Mouse (Mus musculus) neural tube, embryonic 14.5 days (tissue): ENCODE data around the gene Maml3. TPM values are rescaled to one million over a fixed set of nuclear protein-coding genes. Genes with fewer than 3 reads are reported as not detected.

ENCODE experiments used
- ATAC-seq: fragments of 200-750 bp; cut with Nextera tagmentation; 2 replicates; pipeline ENCODE4 v1.8.0; 2017; ENCODE audit warnings: low read depth, mild to moderate bottlenecking, moderate TSS enrichment, moderate library complexity
- H3K27ac ChIP-seq: fragments of 300-500 bp; sonication (generic); 2 replicates; pipeline ENCODE4 v1.5.1; 2014; ENCODE audit warnings: low read depth, mild to moderate bottlenecking, control low read depth, low read length, moderate library complexity, mixed read lengths
- H3K27me3 ChIP-seq: fragments of 300-500 bp; sonication (generic); 2 replicates; pipeline ENCODE4 v1.6.1; 2014; ENCODE audit warnings: low read length; ENCODE audit not compliant: control insufficient read depth, insufficient read depth
- H3K36me3 ChIP-seq: fragments of 300-500 bp; sonication (generic); 2 replicates; pipeline ENCODE4 v1.6.1; 2014; ENCODE audit warnings: low read length, mixed read lengths; ENCODE audit not compliant: control insufficient read depth, insufficient read depth
- H3K4me1 ChIP-seq: fragments of 300-500 bp; sonication (generic); 2 replicates; pipeline ENCODE4 v1.6.1; 2014; ENCODE audit warnings: low read length; ENCODE audit not compliant: control insufficient read depth, insufficient read depth
- H3K4me2 ChIP-seq: fragments of 300-500 bp; sonication (generic); 2 replicates; pipeline ENCODE4 v1.6.1; 2014; ENCODE audit warnings: mild to moderate bottlenecking, low read depth, low read length, control low read depth
- H3K4me3 ChIP-seq: fragments of 300-500 bp; sonication (generic); 2 replicates; pipeline ENCODE4 v1.5.1; 2014; ENCODE audit warnings: low read depth, low read length, control low read depth, mixed read lengths
- H3K9ac ChIP-seq: fragments of 300-500 bp; sonication (generic); replicated peaks from 2 replicates; pipeline ENCODE4 v1.6.1; 2014; ENCODE audit warnings: low read depth, mild to moderate bottlenecking, control low read depth, low read length, mixed read lengths
- H3K9me3 ChIP-seq: fragments of 300-500 bp; sonication (generic); 2 replicates; pipeline ENCODE4 v1.6.1; 2016; ENCODE audit warnings: low read length; ENCODE audit not compliant: control insufficient read depth
- WGBS: fragments of 180-500 bp; shearing (Covaris S2); extraction: QIAGEN DNeasy Blood & Tissue Kit; methylation state at CpG from one replicate; pipeline ENCODE4 v1.1.7; 2014; 5-methylcytosine and 5-hydroxymethylcytosine counted together
- polyA plus RNA-seq: library from polyadenylated mRNA; unstranded; fragments of >200 nt; fragmentation: Nextera tagmentation; extraction: Ambion mirVana; gene quantifications from 2 replicates; pipeline ENCODE4 v1.2.1, GENCODE M21; 2014

The Maml3 gene
- polyA plus RNA-seq, 1 experiment from 2014 or later = 8.2 TPM

GRCm38 (mm10) chr3:51796219-51796828, 308.6 kb downstream of the Maml3 start:
- H3K4me3 ChIP-seq = no peak overlapping the region
- no peaks in the 10 kb centered on the region for H3K9me3 ChIP-seq
- peak overlapping the region; percentile 22; the same call in 1 of the 2 replicates for H3K9ac ChIP-seq
- H3K4me2 ChIP-seq = peak overlapping the region; percentile 31
- ATAC-seq = peak; percentile 55; the same call in 1 of the 2 replicates
- peaks cover 32% of the 10 kb centered on the region for H3K4me1 ChIP-seq
- no peaks in the 10 kb centered on the region for H3K27me3 ChIP-seq
- peak overlapping the region; percentile 1; the same call in 1 of the 2 replicates for H3K27ac ChIP-seq
- WGBS = 48% methylated on average over 12 of the region's 12 CpGs
- H3K36me3 ChIP-seq = no peaks in the 10 kb centered on the region

DNA sequence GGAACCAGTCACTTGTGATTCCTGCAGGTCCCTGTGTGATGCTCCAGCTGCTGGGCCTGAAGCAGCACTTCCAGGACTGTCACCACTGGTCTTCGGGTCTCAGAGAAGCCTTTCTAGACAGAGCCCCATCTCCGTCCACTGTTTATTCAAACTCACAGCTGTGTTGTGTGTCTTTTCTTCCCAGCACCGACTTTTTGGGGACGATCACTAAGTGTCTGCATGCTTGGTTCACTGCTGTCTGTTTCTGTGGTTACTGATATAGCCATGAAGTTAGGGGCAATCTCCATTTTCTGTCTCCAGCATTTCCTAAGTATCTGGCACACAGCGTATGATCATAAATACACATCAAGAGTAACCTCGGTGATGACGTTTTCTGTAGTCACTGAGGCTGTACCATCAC, 313.3 kb downstream of the Maml3 start:
- peaks cover 33% of the 10 kb centered on the region for H3K4me1 ChIP-seq
- WGBS = 29% methylated on average over 7 of the region's 7 CpGs
- no peak overlapping the region for H3K4me2 ChIP-seq
- no peak overlapping the region for H3K9ac ChIP-seq
- ATAC-seq = no peak
- H3K36me3 ChIP-seq = no peaks in the 10 kb centered on the region
- no peaks in the 10 kb centered on the region for H3K27me3 ChIP-seq
- H3K4me3 ChIP-seq = no peak overlapping the region
- peak overlapping the region; percentile 25; the same call in 1 of the 2 replicates for H3K27ac ChIP-seq
- H3K9me3 ChIP-seq = no peaks in the 10 kb centered on the region

DNA sequence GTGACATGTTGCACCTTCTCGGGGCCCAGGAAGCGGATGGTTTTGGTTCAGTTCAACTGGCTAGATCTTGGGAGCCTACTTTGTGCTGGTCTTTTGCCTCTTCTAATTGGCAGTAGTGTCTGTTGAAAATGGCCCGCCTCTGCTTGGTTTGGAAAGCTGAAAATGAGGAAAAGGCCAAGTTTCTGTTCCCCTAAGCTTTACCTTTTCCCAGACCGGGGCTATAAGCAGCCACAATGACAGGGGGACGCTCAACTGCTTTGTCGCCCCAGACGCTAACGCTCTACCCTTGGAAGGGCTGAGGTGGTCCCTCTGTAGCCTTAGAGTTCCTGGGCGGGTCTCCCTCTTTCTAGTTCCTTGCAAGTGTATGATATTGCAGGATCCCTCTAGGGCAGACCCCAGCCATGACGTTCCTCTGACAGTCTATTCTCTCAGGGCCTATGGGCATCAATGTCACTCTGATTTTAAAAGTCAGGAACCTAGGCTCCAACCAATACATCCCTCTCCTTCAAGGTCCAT, 315.4 kb downstream of the Maml3 start:
- H3K9ac ChIP-seq = peak overlapping the region; percentile 53; the same call in 1 of the 2 replicates
- 0 out of 2 replicates have a peak, but pooled peaks have one; percentile 15 for ATAC-seq

GRCm38 (mm10) chr3:51788591-51789339, 316.1 kb downstream of the Maml3 start:
- ATAC-seq = peak; percentile 82
- H3K9ac ChIP-seq = peak overlapping the region; percentile 53
- H3K27ac ChIP-seq = peak overlapping the region; percentile 94
- peaks cover 20% of the 10 kb centered on the region for H3K4me1 ChIP-seq
- H3K9me3 ChIP-seq = no peaks in the 10 kb centered on the region
- no peaks in the 10 kb centered on the region for H3K36me3 ChIP-seq
- no peaks in the 10 kb centered on the region for H3K27me3 ChIP-seq
- peak overlapping the region; percentile 22 for H3K4me3 ChIP-seq
- peak overlapping the region; percentile 45 for H3K4me2 ChIP-seq
- WGBS = under 1% methylated on average over 17 of the region's 17 CpGs

More for the DNA sequence above, 315.4 kb downstream of the Maml3 start:
- Histone ChIP-seq H3K9me3 (no peaks in the 10 kb centered on the region), H3K4me1 (peaks cover 20% of the 10 kb centered on the region), H3K4me3 (no peak overlapping the region), H3K27me3 (no peaks in the 10 kb centered on the region), H3K36me3 (no peaks in the 10 kb centered on the region), H3K27ac (peak overlapping the region; percentile 94), H3K4me2 (peak overlapping the region; percentile 45)
- 17% methylated on average over 10 of the region's 10 CpGs for WGBS

- no peak for ATAC-seq
- no peak overlapping the region for H3K27ac ChIP-seq
- H3K4me3 ChIP-seq = no peak overlapping the region
- peaks cover 20% of the 10 kb centered on the region for H3K4me1 ChIP-seq
- no peaks in the 10 kb centered on the region for H3K27me3 ChIP-seq
- H3K4me2 ChIP-seq = no peak overlapping the region
- 95% methylated on average over 2 of the region's 2 CpGs for WGBS
- no peak overlapping the region for H3K9ac ChIP-seq
- H3K9me3 ChIP-seq = no peaks in the 10 kb centered on the region
- H3K36me3 ChIP-seq = no peaks in the 10 kb centered on the region
Observed at GRCm38 (mm10) chr3:51787945-51788344, 316.9 kb downstream of the Maml3 start.

DNA sequence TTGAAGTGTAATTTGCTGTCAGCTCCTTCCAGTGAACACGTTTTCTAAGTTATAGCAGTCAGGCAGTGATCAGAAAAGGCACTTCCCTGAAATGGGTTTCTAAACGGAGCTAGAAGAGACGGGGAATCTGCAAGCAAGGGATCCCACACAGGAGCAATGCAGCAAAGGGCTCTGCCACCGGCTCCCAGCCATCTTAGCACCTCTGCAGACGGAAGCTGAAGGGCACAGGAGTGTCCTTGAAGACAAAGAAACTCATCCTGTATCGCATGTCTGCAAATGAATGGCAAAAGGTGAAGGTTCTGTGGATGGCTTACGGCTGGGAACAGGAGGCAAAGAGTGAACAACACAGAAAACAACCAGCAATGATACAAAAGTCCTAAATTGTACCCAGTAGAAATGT, 319.1 kb downstream of the Maml3 start:
- Histone ChIP-seq H3K27me3 (no peaks in the 10 kb centered on the region), H3K4me3 (no peak overlapping the region), H3K4me1 (peaks cover 26% of the 10 kb centered on the region), H3K9ac (no peak overlapping the region), H3K36me3 (no peaks in the 10 kb centered on the region), H3K27ac (peak overlapping the region; percentile 60), H3K4me2 (no peak overlapping the region), H3K9me3 (no peaks in the 10 kb centered on the region)
- WGBS = 73% methylated on average over 7 of the region's 7 CpGs
- no peak for ATAC-seq

DNA sequence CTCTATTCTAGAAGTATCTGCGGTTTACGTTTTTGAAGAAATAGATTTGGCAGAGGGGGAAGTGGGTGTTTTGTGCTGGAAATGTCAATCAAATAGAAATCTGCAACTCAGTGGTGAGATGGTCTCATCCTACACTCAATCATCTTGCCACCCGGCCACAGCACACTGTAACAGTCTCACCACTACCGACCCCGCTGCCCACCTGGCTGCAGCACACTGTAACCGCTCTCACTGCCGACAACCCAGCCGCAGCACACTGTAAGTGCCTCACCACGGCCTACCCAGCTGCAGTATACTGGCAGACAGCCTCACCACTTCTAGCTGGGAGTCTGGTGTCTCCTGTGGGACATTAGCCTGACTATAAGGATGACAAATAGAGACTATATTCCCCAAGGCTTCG, 322.7 kb downstream of the Maml3 start:
- 57% methylated on average over 10 of the region's 10 CpGs for WGBS
- peak overlapping the region; percentile 69 for H3K27ac ChIP-seq

DNA sequence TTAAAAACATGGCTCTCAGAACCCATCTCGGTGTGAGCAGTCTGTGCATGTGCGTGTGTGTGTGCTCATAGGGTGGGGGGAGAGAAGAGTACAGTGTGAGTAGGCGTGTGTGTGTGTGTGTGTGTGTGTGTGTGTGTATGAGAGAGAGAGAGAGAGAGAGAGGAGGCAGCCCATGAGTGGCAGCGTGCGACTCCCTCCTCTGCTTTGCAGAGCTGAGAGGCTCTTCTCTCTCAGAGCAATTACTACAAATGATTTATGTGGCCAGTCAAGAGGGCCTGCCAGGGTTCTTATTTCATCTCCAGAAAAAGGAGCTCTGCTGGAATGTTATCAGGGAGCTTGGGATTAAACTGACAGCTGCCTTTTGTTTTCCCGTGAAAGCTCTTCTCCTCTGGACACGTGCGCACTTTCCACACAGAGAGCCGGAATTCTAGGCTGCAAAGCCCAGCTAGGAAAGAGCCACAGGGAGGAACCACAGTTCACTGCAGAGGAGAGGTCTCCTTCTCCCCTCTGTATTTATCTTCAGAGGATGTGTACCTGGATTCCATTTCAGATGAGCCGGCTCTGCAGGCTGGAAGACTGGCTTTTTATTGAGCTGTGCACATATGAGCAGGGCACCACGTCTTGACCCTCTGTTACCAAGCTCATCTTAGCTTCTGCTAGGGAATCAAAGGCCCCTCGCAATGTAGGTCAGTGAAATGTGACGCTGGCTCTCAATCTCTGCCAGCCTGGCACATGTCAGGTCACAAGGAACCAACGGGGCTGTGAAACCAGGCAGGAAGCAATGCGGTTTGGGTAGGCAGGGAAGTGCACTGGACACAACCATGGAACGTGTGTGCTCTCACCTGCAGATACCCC, 325.9 kb downstream of the Maml3 start:
- peak; percentile 83 for ATAC-seq
- WGBS = 14% methylated on average over 16 of the region's 16 CpGs
- no peak overlapping the region for H3K4me2 ChIP-seq

More for the DNA sequence above, 322.7 kb downstream of the Maml3 start:
- Histone ChIP-seq H3K27me3 (no peaks in the 10 kb centered on the region), H3K4me1 (peaks cover 27% of the 10 kb centered on the region), H3K4me2 (no peak overlapping the region), H3K9me3 (no peaks in the 10 kb centered on the region), H3K36me3 (no peaks in the 10 kb centered on the region), H3K4me3 (no peak overlapping the region), H3K9ac (no peak overlapping the region)
- 0 out of 2 replicates have a peak, but pooled peaks have one; percentile 26 for ATAC-seq

More for the DNA sequence above, 325.9 kb downstream of the Maml3 start:
- H3K4me1 ChIP-seq = peaks cover 27% of the 10 kb centered on the region
- H3K27me3 ChIP-seq = no peaks in the 10 kb centered on the region
- no peaks in the 10 kb centered on the region for H3K9me3 ChIP-seq
- H3K27ac ChIP-seq = peak overlapping the region; percentile 82
- H3K4me3 ChIP-seq = no peak overlapping the region
- H3K36me3 ChIP-seq = no peaks in the 10 kb centered on the region
- H3K9ac ChIP-seq = no peak overlapping the region; the same call in 1 of the 2 replicates
